Mouse (Mus musculus) neural tube, embryonic 13.5 days (tissue): ENCODE data around the gene Ang4. TPM values are rescaled to one million over a fixed set of nuclear protein-coding genes. Genes with fewer than 3 reads are reported as not detected.
"Not testable (repeated sequence)": the region's sequence is repeated elsewhere in the genome, so short reads cannot be mapped to it uniquely, and the experiment has no call there.

ENCODE experiments used
- ATAC-seq: fragments of 200-750 bp; cut with Nextera tagmentation; 2 replicates; pipeline ENCODE4 v1.8.0; 2017; ENCODE audit warnings: low read depth, mild to moderate bottlenecking, moderate TSS enrichment, moderate library complexity
- H3K27ac ChIP-seq: fragments of 300-500 bp; sonication (generic); replicated peaks from 2 replicates; pipeline ENCODE4 v1.5.1; 2015; ENCODE audit warnings: moderate library complexity, mild to moderate bottlenecking, inconsistent platforms
- H3K27me3 ChIP-seq: fragments of 300-500 bp; sonication (generic); 2 replicates; pipeline ENCODE4 v1.6.1; 2015; ENCODE audit warnings: mild to moderate bottlenecking, inconsistent platforms
- H3K36me3 ChIP-seq: fragments of 300-500 bp; sonication (generic); 2 replicates; pipeline ENCODE4 v1.6.1; 2015; ENCODE audit warnings: mild to moderate bottlenecking, inconsistent platforms
- H3K4me1 ChIP-seq: fragments of 300-500 bp; sonication (generic); replicated peaks from 2 replicates; pipeline ENCODE4 v1.6.1; 2015; ENCODE audit warnings: inconsistent platforms
- H3K4me2 ChIP-seq: fragments of 300-500 bp; sonication (generic); 2 replicates; pipeline ENCODE4 v1.6.1; 2015; ENCODE audit warnings: inconsistent platforms, mild to moderate bottlenecking, moderate library complexity
- H3K4me3 ChIP-seq: fragments of 300-500 bp; sonication (generic); 2 replicates; pipeline ENCODE4 v1.5.1; 2015; ENCODE audit warnings: mild to moderate bottlenecking, inconsistent platforms
- H3K9ac ChIP-seq: fragments of 300-500 bp; sonication (generic); 2 replicates; pipeline ENCODE4 v1.6.1; 2015; ENCODE audit warnings: moderate library complexity, mild to moderate bottlenecking, inconsistent platforms
- H3K9me3 ChIP-seq: fragments of 300-500 bp; sonication (generic); 2 replicates; pipeline ENCODE4 v1.6.1; 2016; ENCODE audit warnings: inconsistent platforms
- WGBS: fragments of 180-500 bp; shearing (Covaris S2); methylation state at CpG from one replicate; pipeline ENCODE4 v1.1.7; 2015; 5-methylcytosine and 5-hydroxymethylcytosine counted together
- polyA plus RNA-seq: library from polyadenylated mRNA; unstranded; fragments of >200 nt; fragmentation: Nextera tagmentation; extraction: Ambion mirVana; gene quantifications from 2 replicates; pipeline ENCODE4 v1.2.1, GENCODE M21; 2015

The Ang4 gene
- not detected in 2 replicates for polyA plus RNA-seq

DNA sequence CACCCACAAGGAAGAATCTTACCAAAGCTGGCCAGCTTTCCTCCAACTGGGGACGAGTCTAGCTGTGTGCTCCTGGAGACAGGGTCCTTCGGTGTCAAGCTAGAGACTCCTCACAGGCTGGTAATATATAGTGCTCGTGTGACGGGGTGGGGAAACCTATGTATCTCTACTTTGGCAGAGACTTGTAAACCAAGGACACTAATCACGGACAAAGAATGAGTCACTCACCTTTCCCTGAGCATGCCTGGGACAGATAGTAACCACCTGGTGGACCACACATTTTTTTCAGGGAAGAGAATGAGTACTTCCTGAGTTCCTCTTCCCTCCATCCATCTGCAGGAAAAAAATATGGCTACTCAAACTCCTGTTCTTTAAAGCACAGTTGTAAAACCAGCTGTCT, at the start of gene Ang4:
Ang4 (minus strand) TSS at position 101 of the 400 bp plus-strand sequence.
- Histone ChIP-seq H3K4me1 (no peaks in the 10 kb centered on the region), H3K9me3 (no peaks in the 10 kb centered on the region), H3K36me3 (no peaks in the 10 kb centered on the region), H3K27me3 (no peaks in the 10 kb centered on the region), H3K9ac (no peak within 1 kb of the TSS), H3K4me2 (no peak within 1 kb of the TSS), H3K4me3 (no peak within 1 kb of the TSS), H3K27ac (no peak within 1 kb of the TSS)
- WGBS, result 84% methylated on average over 5 of the region's 5 CpGs
- ATAC-seq, result no peak

- Histone ChIP-seq H3K4me1 (no peaks in the 10 kb centered on the region), H3K9me3 (no peaks in the 10 kb centered on the region), H3K9ac (no peak within 1 kb of the TSS), H3K27ac (no peak within 1 kb of the TSS), H3K27me3 (no peaks in the 10 kb centered on the region), H3K4me2 (no peak within 1 kb of the TSS), H3K4me3 (no peak within 1 kb of the TSS), H3K36me3 (no peaks in the 10 kb centered on the region)
- WGBS, result 87% methylated on average over 2 of the region's 2 CpGs
- no peak for ATAC-seq
Measured at GRCm38 (mm10) chr14:51799746-51800145, 26.4 kb upstream of the Ang4 start, which contains the start of gene AY358078. AY358078 (plus strand) TSS chr14:51800046.

DNA sequence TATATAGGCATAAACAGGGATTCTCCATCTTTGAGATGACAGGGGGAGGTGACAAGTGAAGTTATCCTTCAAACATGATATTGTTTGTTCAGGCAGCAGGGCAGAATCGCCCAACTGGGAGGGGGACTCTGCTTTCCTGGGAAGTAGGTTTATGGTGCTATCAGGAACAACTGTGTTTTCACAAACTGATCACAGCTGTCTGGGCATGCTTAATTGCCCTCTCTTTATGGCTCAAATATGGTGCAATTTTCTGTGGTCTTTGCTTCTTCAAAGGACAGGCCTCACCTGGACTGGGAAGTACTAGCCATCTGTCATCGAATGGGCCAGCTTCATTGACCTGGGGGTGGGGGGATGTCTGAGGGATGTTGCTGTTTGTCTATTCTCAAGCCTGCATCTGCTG, 20.7 kb upstream of the Ang4 start:
- H3K4me3 ChIP-seq, result no peak overlapping the region
- no peak for ATAC-seq
- WGBS, result 9% methylated on average over 2 of the region's 2 CpGs
- no peaks in the 10 kb centered on the region for H3K9me3 ChIP-seq
- no peaks in the 10 kb centered on the region for H3K4me1 ChIP-seq
- no peak overlapping the region for H3K27ac ChIP-seq
- no peak overlapping the region for H3K4me2 ChIP-seq
- no peaks in the 10 kb centered on the region for H3K36me3 ChIP-seq
- H3K9ac ChIP-seq, result no peak overlapping the region
- H3K27me3 ChIP-seq, result no peaks in the 10 kb centered on the region

GRCm38 (mm10) chr14:51789196-51789595, 15.8 kb upstream of the Ang4 start:
- no peak overlapping the region for H3K9ac ChIP-seq
- H3K4me3 ChIP-seq, result no peak overlapping the region
- H3K27me3 ChIP-seq, result no peaks in the 10 kb centered on the region
- H3K4me2 ChIP-seq, result no peak overlapping the region
- H3K27ac ChIP-seq, result no peak overlapping the region
- H3K36me3 ChIP-seq, result no peaks in the 10 kb centered on the region
- ATAC-seq, result no peak
- H3K4me1 ChIP-seq, result no peaks in the 10 kb centered on the region
- 85% methylated on average over 2 of the region's 2 CpGs for WGBS
- no peaks in the 10 kb centered on the region for H3K9me3 ChIP-seq

GRCm38 (mm10) chr14:51787061-51787460, 13.7 kb upstream of the Ang4 start:
- 54% methylated on average over 5 of the region's 5 CpGs for WGBS
- no peak overlapping the region for H3K4me3 ChIP-seq
- H3K9me3 ChIP-seq, result no peaks in the 10 kb centered on the region
- no peaks in the 10 kb centered on the region for H3K27me3 ChIP-seq
- no peaks in the 10 kb centered on the region for H3K36me3 ChIP-seq
- H3K4me1 ChIP-seq, result no peaks in the 10 kb centered on the region
- no peak overlapping the region for H3K4me2 ChIP-seq
- H3K27ac ChIP-seq, result no peak overlapping the region
- ATAC-seq, result no peak
- H3K9ac ChIP-seq, result no peak overlapping the region

DNA sequence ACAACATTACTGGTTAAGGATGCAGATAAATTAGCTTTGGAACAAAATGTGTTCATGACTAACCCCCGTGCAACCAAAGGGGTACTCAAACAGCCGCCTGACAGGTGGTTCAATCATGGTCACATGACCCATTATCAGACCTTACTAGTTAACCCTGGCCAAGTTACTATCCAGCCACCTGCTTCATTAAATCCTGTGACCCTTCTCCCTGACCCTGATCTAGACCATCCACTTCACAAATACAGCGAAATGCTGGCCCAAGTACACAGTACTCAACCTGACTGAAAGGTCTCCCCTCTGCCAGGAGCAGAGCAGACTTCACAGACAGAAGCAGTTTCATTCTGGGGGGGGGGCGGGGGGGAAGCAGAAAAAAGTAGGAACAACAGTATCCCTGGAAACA, 12.9 kb upstream of the Ang4 start:
- ATAC-seq, result no peak
- no peaks in the 10 kb centered on the region for H3K27me3 ChIP-seq
- no peaks in the 10 kb centered on the region for H3K36me3 ChIP-seq
- WGBS, result 66% methylated on average over 4 of the region's 4 CpGs
- H3K9ac ChIP-seq, result no peak overlapping the region
- no peak overlapping the region for H3K4me3 ChIP-seq
- H3K27ac ChIP-seq, result no peak overlapping the region
- H3K9me3 ChIP-seq, result no peaks in the 10 kb centered on the region
- H3K4me2 ChIP-seq, result no peak overlapping the region
- H3K4me1 ChIP-seq, result no peaks in the 10 kb centered on the region

DNA sequence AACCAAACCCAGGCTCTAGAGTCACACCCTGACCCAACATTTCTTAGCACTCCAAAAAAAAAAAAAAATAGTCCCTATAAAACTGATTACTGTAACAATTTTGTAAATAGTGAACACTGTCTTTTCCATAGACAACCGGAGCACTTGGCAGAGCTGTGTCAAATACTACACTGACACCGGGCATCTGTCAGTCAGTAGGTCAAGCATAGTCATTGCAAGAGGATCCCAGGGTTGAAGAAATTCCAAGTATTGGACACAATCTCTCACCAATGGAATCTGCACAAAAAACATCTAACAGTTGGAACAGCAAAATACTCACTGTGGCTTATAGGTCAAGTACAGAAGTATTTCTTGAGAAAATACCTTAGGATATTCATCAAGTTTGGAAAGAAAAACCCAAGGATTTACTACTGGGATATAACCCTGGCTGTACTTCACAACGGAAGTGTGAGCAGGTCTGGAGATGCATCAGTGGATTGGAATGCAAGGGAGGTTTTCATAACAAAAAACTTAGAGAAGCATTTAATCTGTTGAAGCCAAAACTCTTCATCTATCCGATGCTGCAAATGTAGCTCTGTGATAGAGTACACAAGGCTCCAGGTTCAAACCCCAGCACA, 5.6 kb upstream of the Ang4 start:
- H3K9me3 ChIP-seq, result no peaks in the 10 kb centered on the region
- WGBS, result 87% methylated on average over 4 of the region's 4 CpGs
- H3K4me1 ChIP-seq, result no peaks in the 10 kb centered on the region
- H3K4me2 ChIP-seq, result no peak overlapping the region
- ATAC-seq, result no peak
- H3K4me3 ChIP-seq, result no peak overlapping the region
- no peak overlapping the region for H3K9ac ChIP-seq
- no peak overlapping the region for H3K27ac ChIP-seq
- no peaks in the 10 kb centered on the region for H3K36me3 ChIP-seq
- H3K27me3 ChIP-seq, result no peaks in the 10 kb centered on the region

DNA sequence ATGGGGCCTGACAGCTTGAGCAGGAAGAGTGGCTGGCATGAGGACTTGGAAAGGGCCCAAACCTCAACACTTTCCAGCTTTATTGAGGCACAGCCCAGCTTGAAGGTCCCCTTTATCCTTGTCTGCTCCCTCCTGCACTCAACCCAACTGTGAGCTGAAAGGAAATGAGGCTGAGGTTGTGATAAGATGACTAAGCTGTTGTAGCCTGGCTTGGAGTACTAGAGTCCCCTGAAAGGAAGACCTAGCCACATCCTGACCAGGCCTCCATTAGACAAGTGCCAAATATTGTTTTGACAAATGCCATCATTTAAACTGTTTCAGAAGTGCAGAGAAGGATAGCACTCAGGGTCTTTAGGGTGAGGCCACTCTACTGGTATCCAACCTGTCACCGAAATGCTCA, 4.4 kb upstream of the Ang4 start:
- no peak overlapping the region for H3K9ac ChIP-seq
- no peaks in the 10 kb centered on the region for H3K27me3 ChIP-seq
- WGBS, result 91% methylated on average over 1 of the region's 1 CpGs

GRCm38 (mm10) chr14:51771378-51771777, 2.0 kb downstream of the Ang4 start:
- H3K36me3 ChIP-seq, H3K4me3 ChIP-seq, H3K27ac ChIP-seq, H3K4me1 ChIP-seq, H3K27me3 ChIP-seq, H3K9ac ChIP-seq, H3K4me2 ChIP-seq, H3K9me3 ChIP-seq: not testable (repeated sequence)
- WGBS, result 84% methylated on average over 1 of the region's 1 CpGs
- peak; percentile 59; the same call in 1 of the 2 replicates for ATAC-seq

More for the DNA sequence above, 4.4 kb upstream of the Ang4 start:
- no peaks in the 10 kb centered on the region for H3K4me1 ChIP-seq
- no peak overlapping the region for H3K4me3 ChIP-seq
- H3K36me3 ChIP-seq, result no peaks in the 10 kb centered on the region
- no peak overlapping the region for H3K27ac ChIP-seq
- H3K9me3 ChIP-seq, result no peaks in the 10 kb centered on the region
- H3K4me2 ChIP-seq, result no peak overlapping the region
- no peak for ATAC-seq

DNA sequence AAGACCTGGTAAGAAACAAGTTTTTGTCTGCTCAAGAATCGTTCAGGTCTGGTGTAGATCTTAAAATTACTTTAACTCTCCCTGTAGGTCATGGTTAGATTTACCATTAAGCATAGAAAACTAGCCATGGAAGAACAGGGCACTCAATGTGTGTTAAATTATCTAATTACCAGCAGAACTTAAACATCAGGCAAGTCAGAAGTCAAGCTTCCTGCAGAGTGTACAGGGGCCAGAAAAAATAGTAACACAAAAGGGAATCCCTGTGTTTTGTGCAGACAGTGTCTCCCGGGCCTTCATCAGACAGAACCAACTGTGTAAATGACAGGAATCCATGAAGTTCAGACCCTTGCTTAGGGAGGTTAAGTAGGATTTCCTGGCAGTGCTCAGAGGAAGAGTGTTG, 17.4 kb downstream of the Ang4 start:
- WGBS, result 75% methylated on average over 2 of the region's 2 CpGs
- H3K4me1 ChIP-seq, result no peaks in the 10 kb centered on the region
- ATAC-seq, result no peak

DNA sequence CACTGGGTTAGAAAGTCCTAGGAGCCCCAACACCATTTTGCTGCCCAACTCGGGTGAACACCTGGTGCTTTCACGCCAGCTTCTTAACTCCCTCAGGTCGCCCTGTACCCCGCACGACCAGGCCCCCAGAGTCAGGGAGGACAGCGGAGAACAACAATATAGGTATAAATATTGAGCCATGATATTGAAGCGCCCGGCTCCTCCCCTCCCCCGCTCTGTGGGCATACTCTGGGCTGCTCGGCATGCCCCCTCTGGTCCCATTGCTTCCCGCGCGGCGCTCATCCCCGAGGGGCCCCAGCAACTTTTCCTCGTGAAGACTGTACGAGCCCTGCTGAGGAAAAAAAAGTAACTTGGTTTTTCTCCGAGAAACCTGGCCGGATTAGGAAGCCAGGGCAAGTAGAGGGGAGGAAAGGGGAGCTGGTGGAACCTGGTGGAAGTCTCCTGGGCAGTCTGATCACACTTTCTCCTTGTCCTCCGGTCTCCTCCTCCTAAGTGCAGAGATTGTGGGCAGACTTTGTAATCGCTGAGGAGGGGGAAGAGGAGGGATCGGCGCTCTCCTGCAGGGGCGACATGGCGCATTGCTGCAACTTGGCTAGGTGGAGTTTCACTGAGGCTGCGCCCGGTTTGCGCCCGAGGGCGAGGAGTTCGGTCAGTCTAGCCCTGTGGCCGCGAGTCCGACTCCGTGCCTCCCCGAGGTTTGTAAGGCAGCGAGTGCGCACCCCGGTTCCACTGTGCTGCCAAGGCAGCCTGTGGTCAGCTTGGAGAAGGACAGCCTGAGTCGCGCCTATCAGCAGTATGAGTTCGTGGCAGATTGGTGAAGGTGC, 32.8 kb downstream of the Ang4 start:
- peak overlapping the region; percentile 60 for H3K4me2 ChIP-seq
- H3K36me3 ChIP-seq, result no peaks in the 10 kb centered on the region
- no peak for ATAC-seq
- under 1% methylated on average over 42 of the region's 42 CpGs for WGBS
- peaks cover 54% of the 10 kb centered on the region for H3K27me3 ChIP-seq
- peaks cover 26% of the 10 kb centered on the region for H3K4me1 ChIP-seq
- peak overlapping the region; percentile 32 for H3K4me3 ChIP-seq
- no peaks in the 10 kb centered on the region for H3K9me3 ChIP-seq
- peak overlapping the region; percentile 41; the same call in 1 of the 2 replicates for H3K9ac ChIP-seq
- H3K27ac ChIP-seq, result no peak overlapping the region

More for the DNA sequence above, 17.4 kb downstream of the Ang4 start:
- Histone ChIP-seq H3K4me2 (no peak overlapping the region), H3K9ac (no peak overlapping the region), H3K27ac (no peak overlapping the region), H3K36me3 (no peaks in the 10 kb centered on the region), H3K4me3 (no peak overlapping the region), H3K9me3 (no peaks in the 10 kb centered on the region), H3K27me3 (no peaks in the 10 kb centered on the region)

GRCm38 (mm10) chr14:51739150-51739993, 34.0 kb downstream of the Ang4 start:
- Histone ChIP-seq H3K4me2 (peak overlapping the region; percentile 44), H3K4me3 (peak overlapping the region; percentile 25), H3K27me3 (peaks cover 54% of the 10 kb centered on the region), H3K9me3 (no peaks in the 10 kb centered on the region), H3K4me1 (peaks cover 26% of the 10 kb centered on the region), H3K27ac (no peak overlapping the region), H3K36me3 (no peaks in the 10 kb centered on the region), H3K9ac (no peak overlapping the region)
- WGBS, result under 1% methylated on average over 24 of the region's 24 CpGs
- ATAC-seq, result no peak
